Mouse (Mus musculus) lung, embryonic 14.5 days (tissue): ENCODE results near the gene Frat2. TPM values are rescaled to one million over a fixed set of nuclear protein-coding genes. Genes with fewer than 3 reads are reported as not detected.

Experiments
- ATAC-seq: fragments of 200-750 bp; cut with Nextera tagmentation; 2 replicates; pipeline ENCODE4 v1.8.0; 2017; ENCODE audit warnings: mild to moderate bottlenecking, moderate TSS enrichment, moderate library complexity; ENCODE audit not compliant: insufficient read depth
- DNase-seq: peaks from one replicate; pipeline ENCODE4 v3.0.0-alpha.2; 2015
- H3K27ac ChIP-seq: fragments of 300-500 bp; sonication (generic); 2 replicates; pipeline ENCODE4 v1.5.1; 2014; ENCODE audit warnings: low read depth, mild to moderate bottlenecking, moderate library complexity
- H3K27me3 ChIP-seq: fragments of 300-500 bp; sonication (generic); 2 replicates; pipeline ENCODE4 v1.6.1; 2014; ENCODE audit warnings: low read length, control low read depth; ENCODE audit not compliant: insufficient read depth
- H3K36me3 ChIP-seq: fragments of 300-500 bp; sonication (generic); 2 replicates; pipeline ENCODE4 v1.6.1; 2014; ENCODE audit warnings: control low read depth; ENCODE audit not compliant: insufficient read depth
- H3K4me1 ChIP-seq: fragments of 300-500 bp; sonication (generic); 2 replicates; pipeline ENCODE4 v1.6.1; 2014; ENCODE audit warnings: antibody characterized with exemption, control low read depth; ENCODE audit not compliant: insufficient read depth
- H3K4me2 ChIP-seq: fragments of 300-500 bp; sonication (generic); 2 replicates; pipeline ENCODE4 v1.6.1; 2014; ENCODE audit warnings: mild to moderate bottlenecking
- H3K4me3 ChIP-seq: fragments of 300-500 bp; sonication (generic); 2 replicates; pipeline ENCODE4 v1.5.1; 2014; ENCODE audit warnings: low read depth, low read length
- H3K9ac ChIP-seq: fragments of 300-500 bp; sonication (generic); 2 replicates; pipeline ENCODE4 v1.6.1; 2014
- H3K9me3 ChIP-seq: fragments of 300-500 bp; sonication (generic); 2 replicates; pipeline ENCODE4 v1.6.1; 2016; ENCODE audit warnings: low read depth, low read length, control low read depth
- CTCF ChIP-seq: IDR thresholded peaks from 2 replicates; pipeline ENCODE4 v1.5.1; 2016; ENCODE audit warnings: antibody characterized with exemption, low read depth
- WGBS: fragments of 180-500 bp; shearing (Covaris S2); extraction: QIAGEN DNeasy Blood & Tissue Kit; methylation state at CpG from one replicate; pipeline ENCODE4 v1.1.7; 2014; 5-methylcytosine and 5-hydroxymethylcytosine counted together
- polyA plus RNA-seq: library from polyadenylated mRNA; unstranded; fragments of >200 nt; fragmentation: Nextera tagmentation; extraction: Ambion mirVana; gene quantifications from 2 replicates; pipeline ENCODE4 v1.2.1, GENCODE M21; 2014

Gene Frat2
- polyA plus RNA-seq, 1 experiment from 2014 or later: 2.6 TPM

GRCm38 (mm10) chr19:41846366-41847090, 1.4 kb downstream of the Frat2 start:
- peaks cover 6% of the 10 kb centered on the region; the same call in 1 of the 2 replicates for H3K4me1 ChIP-seq

DNA sequence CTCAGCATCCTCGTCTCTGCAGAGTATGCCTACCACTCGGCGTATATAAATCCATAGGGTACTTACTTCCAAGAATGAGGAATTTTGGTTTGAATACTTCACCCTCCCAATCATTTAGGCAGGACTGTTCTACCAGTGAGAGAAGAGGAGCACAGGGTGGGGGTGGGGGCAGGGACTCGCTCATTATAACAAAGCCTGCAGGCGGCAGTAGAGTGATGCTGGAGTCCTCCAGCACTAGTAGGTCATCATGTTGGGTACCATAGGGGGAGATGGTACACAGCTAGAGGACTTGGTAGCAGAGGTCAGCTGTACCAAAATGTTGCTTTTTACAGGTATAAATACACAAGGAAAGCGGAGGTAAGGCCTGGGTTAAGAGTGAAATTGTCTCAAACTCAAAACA, 3.6 kb downstream of the Frat2 start:
- Histone ChIP-seq H3K4me3 (no peak overlapping the region), H3K4me1 (peaks cover 6% of the 10 kb centered on the region; the same call in 1 of the 2 replicates), H3K4me2 (no peak overlapping the region), H3K36me3 (no peaks in the 10 kb centered on the region), H3K27ac (no peak overlapping the region), H3K27me3 (peaks cover 8% of the 10 kb centered on the region; the same call in 1 of the 2 replicates), H3K9ac (no peak overlapping the region), H3K9me3 (no peaks in the 10 kb centered on the region)
- 0 out of 2 replicates have a peak, but pooled peaks have one; percentile 9 for TF ChIP-seq CTCF
- ATAC-seq (no peak), DNase-seq (no peak)
- 84% methylated on average over 6 of the region's 6 CpGs for WGBS

More at GRCm38 (mm10) chr19:41846366-41847090, 1.4 kb downstream of the Frat2 start:
- DNase-seq (peak; percentile 34), ATAC-seq (no peak)
- peak overlapping the region; percentile 65 for H3K4me3 ChIP-seq
- H3K9me3 ChIP-seq: no peaks in the 10 kb centered on the region
- peak overlapping the region; percentile 65 for H3K9ac ChIP-seq
- peaks cover 8% of the 10 kb centered on the region; the same call in 1 of the 2 replicates for H3K27me3 ChIP-seq
- no peak overlapping the region for H3K27ac ChIP-seq
- no peak for TF ChIP-seq CTCF
- no peaks in the 10 kb centered on the region for H3K36me3 ChIP-seq
- WGBS: 12% methylated on average over 21 of the region's 21 CpGs
- peak overlapping the region; percentile 99 for H3K4me2 ChIP-seq

- H3K36me3 ChIP-seq: no peaks in the 10 kb centered on the region
- H3K27ac ChIP-seq: no peak overlapping the region
- no peak overlapping the region for H3K9ac ChIP-seq
- TF ChIP-seq CTCF: no peak
- H3K27me3 ChIP-seq: peaks cover 8% of the 10 kb centered on the region; the same call in 1 of the 2 replicates
- 82% methylated on average over 4 of the region's 4 CpGs for WGBS
- DNase-seq (no peak), ATAC-seq (no peak)
- no peak overlapping the region for H3K4me3 ChIP-seq
- H3K4me2 ChIP-seq: no peak overlapping the region
- no peaks in the 10 kb centered on the region for H3K9me3 ChIP-seq
- H3K4me1 ChIP-seq: peaks cover 6% of the 10 kb centered on the region; the same call in 1 of the 2 replicates
These were observed 5.2 kb downstream of the Frat2 start for GRCm38 (mm10) chr19:41842706-41843105.

DNA sequence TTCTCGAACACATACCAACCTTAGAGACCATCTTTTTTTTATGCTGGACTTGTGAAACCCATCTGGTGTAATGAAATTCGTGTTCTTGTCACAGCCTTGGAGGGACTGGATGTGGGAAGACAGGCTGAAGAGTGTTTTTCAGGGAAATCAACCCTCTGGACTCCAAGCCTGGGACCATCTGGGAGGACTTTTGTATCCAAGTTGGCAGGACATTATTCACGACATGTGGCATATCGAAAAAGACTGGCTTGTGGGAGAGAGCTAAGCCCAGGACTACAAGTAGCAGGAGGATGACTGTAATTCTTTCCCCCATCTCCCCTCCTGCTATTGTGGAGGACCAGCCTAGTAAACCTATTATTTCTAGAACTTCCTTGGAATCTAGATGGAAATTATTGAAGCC, 5.7 kb downstream of the Frat2 start:
- peaks cover 8% of the 10 kb centered on the region; the same call in 1 of the 2 replicates for H3K27me3 ChIP-seq

DNA sequence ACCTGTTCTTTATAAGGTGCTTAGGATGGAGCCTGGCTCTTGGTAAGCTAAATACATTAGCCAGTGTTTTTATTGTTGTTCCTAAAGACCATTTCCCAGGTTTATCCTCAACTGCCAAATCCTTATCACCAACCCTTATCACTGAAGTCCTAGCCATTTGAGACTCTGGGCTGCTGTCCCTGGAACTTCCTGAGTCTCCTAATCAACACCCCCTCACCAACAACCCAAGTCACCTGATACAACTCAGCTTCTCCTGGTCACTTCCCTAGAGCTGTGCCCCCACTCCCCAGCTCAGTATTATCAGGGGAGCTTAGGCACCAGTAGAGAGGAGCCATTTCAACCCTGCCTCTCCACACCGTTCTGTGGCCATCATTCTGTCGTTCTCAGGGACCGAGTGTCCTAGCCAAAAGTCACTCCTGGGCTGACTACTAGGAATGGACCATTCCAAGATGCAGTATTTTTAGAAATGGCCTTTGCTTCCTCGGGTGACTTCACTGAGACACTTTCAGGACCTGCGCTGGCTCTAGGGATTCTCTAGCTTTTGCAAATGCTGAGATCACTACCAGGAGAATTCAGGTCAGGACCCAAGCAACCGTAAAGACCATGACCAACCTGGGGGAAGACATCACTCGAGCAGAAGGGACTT, 6.7 kb downstream of the Frat2 start:
- H3K9me3 ChIP-seq: no peaks in the 10 kb centered on the region
- H3K36me3 ChIP-seq: no peaks in the 10 kb centered on the region
- H3K4me2 ChIP-seq: no peak overlapping the region
- no peak overlapping the region for H3K9ac ChIP-seq
- peaks cover 1% of the 10 kb centered on the region; the same call in 1 of the 2 replicates for H3K4me1 ChIP-seq
- no peak for DNase-seq
- ATAC-seq: no peak
- H3K27me3 ChIP-seq: peaks cover 5% of the 10 kb centered on the region; the same call in 1 of the 2 replicates
- H3K27ac ChIP-seq: no peak overlapping the region
- WGBS: 68% methylated on average over 7 of the region's 7 CpGs
- no peak for TF ChIP-seq CTCF
- no peak overlapping the region for H3K4me3 ChIP-seq

More for the DNA sequence above, 5.7 kb downstream of the Frat2 start:
- Histone ChIP-seq H3K4me1 (peaks cover 6% of the 10 kb centered on the region; the same call in 1 of the 2 replicates), H3K4me3 (no peak overlapping the region), H3K9ac (no peak overlapping the region), H3K4me2 (no peak overlapping the region), H3K27ac (no peak overlapping the region), H3K36me3 (no peaks in the 10 kb centered on the region), H3K9me3 (no peaks in the 10 kb centered on the region)
- 83% methylated on average over 4 of the region's 4 CpGs for WGBS
- no peak for TF ChIP-seq CTCF
- ATAC-seq (no peak), DNase-seq (no peak)

DNA sequence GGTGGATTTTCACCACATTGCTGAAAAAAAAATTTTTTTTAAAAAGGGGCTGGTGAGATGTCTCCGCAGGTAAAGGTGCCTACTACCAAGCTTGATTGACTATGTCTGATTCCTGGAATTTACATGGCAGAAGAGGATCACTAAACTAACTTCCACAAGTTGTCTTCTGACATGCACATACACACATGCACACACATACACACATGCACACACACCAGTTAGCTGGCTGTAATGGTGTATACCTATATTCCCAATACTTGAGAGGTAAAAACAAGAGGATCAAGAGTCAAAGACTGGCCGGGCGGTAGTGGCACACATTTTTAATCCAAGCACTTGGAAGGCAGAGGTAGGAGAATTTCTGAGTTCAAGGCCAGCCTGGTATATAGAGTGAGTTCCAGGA, 8.2 kb downstream of the Frat2 start:
- no peak overlapping the region for H3K9ac ChIP-seq
- H3K27ac ChIP-seq: no peak overlapping the region
- DNase-seq (no peak), ATAC-seq (no peak)
- no peak overlapping the region for H3K4me3 ChIP-seq
- TF ChIP-seq CTCF: no peak
- no peaks in the 10 kb centered on the region for H3K27me3 ChIP-seq
- no peaks in the 10 kb centered on the region for H3K4me1 ChIP-seq
- H3K4me2 ChIP-seq: no peak overlapping the region
- 94% methylated on average over 3 of the region's 3 CpGs for WGBS
- no peaks in the 10 kb centered on the region for H3K36me3 ChIP-seq
- H3K9me3 ChIP-seq: no peaks in the 10 kb centered on the region

- no peak for ATAC-seq
- 20% methylated on average over 6 of the region's 6 CpGs for WGBS
- H3K4me1 ChIP-seq: no peaks in the 10 kb centered on the region
- H3K9ac ChIP-seq: no peak overlapping the region
- no peak for DNase-seq
- H3K27me3 ChIP-seq: no peaks in the 10 kb centered on the region
- H3K36me3 ChIP-seq: no peaks in the 10 kb centered on the region
- no peak for TF ChIP-seq CTCF
- no peaks in the 10 kb centered on the region for H3K9me3 ChIP-seq
- H3K4me2 ChIP-seq: no peak overlapping the region; the same call in 1 of the 2 replicates
- H3K27ac ChIP-seq: no peak overlapping the region
- H3K4me3 ChIP-seq: no peak overlapping the region
These were observed 9.1 kb downstream of the Frat2 start for GRCm38 (mm10) chr19:41838808-41839207.
